Mouse (Mus musculus) brain, embryonic 14.5 days (tissue): ENCODE results near the gene Ncan. TPM values are rescaled to one million over a fixed set of nuclear protein-coding genes. Genes with fewer than 3 reads are reported as not detected.
"Not testable (repeated sequence)": the region's sequence is repeated elsewhere in the genome, so short reads cannot be mapped to it uniquely, and the experiment has no call there.

Source experiments
- DNase-seq: peaks from one replicate; pipeline ENCODE4 v3.0.0-alpha.2; 2011; ENCODE audit warnings: low read depth
- CTCF ChIP-seq: fragments of 200-500 bp; IDR thresholded peaks from 2 replicates; pipeline ENCODE4 v1.5.1; 2012; ENCODE audit warnings: inconsistent platforms, mild to moderate bottlenecking, moderate library complexity, borderline replicate concordance; ENCODE audit not compliant: insufficient read depth, insufficient read length; ENCODE audit errors: extremely low read depth
- POLR2A ChIP-seq: fragments of 200-500 bp; IDR thresholded peaks from 2 replicates; pipeline ENCODE4 v1.6.1; 2012; ENCODE audit warnings: mild to moderate bottlenecking, inconsistent platforms, borderline replicate concordance; ENCODE audit not compliant: poor library complexity, insufficient read depth, insufficient read length, severe bottlenecking; ENCODE audit errors: extremely low read depth
- polyA plus RNA-seq: library from polyadenylated mRNA; depleted of rRNA; stranded (reverse); fragments of >200 nt; gene quantifications from 2 replicates; pipeline ENCODE4 v1.2.3, GENCODE M21; 2012; rRNA removed

The Ncan gene
- polyA plus RNA-seq, 1 experiment, result 144 TPM

GRCm38 (mm10) chr8:70072441-70073069 is 48.1 kb downstream of the Ncan start, which contains the start of gene Tm6sf2:
TSS of gene Tm6sf2 (plus strand) at chr8:70072924.
- DNase-seq, result no peak

DNA sequence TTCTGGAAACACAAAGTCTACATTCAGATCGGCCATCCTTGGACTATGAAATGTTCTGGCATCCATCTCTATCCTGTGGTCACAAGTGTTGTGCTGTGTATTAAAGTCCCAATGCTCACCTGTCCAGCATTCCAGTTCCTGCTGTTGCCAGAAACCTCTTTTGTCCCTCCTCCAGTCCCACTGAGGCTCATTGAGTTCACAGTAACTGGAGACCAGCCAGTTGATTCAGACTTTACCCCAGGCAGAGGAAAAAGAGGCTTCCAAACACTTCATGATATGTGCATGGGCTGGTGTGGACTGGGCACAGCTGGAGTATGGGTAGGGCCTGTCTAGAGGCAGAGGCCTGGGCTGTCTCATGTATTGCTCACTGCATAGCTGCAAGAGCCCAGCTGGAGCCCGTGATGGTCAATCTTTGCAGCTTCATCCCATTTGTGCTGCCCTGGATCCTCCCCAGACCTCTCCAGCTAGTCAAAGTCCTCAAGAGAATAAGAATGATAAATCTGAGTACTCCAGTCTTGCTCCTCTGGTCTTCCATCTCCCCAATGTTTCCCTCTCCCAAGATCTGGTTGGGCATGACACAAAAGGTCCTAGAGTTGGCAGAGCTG is 48.7 kb downstream of the Ncan start:
- DNase-seq, result no peak
- TF ChIP-seq CTCF (no peak), POLR2A (no peak)

More at GRCm38 (mm10) chr8:70072441-70073069, 48.1 kb downstream of the Ncan start, which contains the start of gene Tm6sf2:
- TF ChIP-seq CTCF (no peak), POLR2A (no peak)

GRCm38 (mm10) chr8:70057721-70058120 is 63.0 kb downstream of the Ncan start:
- no peak for DNase-seq
- TF ChIP-seq POLR2A (no peak), CTCF (no peak)

DNA sequence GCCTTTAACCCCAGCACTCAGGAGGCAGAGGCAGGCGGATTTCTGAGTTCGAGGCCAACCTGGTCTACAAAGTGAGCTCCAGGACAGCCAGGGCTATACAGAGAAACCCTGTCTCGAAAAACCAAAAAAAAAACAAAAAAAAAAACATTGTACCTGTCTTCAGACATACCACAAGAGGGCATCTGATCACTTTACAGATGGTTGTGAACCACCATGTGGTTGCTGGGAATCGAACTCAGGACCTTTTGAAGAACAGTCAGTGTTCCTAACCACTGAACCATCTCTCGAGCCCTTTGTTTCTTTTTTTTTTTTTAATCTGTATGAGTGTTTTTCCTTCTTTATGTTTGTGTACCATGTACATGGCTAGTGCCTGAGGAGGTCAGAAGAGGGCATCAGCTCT is 70.2 kb downstream of the Ncan start:
- DNase-seq, result not testable (repeated sequence)

DNA sequence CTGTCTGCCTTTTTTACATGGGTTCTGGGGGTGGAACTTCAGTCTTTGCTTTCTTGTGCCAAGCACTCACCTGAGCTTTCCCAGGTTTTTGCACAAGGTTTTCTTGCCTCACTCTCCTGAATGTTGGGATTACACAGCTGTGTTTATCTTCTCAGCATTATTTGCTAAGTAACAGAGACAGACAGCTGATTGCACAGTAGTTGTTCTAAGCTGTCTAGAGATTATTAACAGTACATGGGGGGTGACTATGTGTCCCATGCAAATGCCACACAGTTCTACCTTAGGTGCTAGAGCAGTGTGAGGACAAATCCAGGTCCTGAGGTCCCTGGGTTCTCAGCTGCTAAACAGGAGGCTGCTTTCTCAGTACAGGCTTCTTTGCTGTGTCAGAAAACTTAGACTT is 71.0 kb downstream of the Ncan start:
- DNase-seq, result no peak
- no peak for TF ChIP-seq CTCF
- TF ChIP-seq POLR2A, result no peak

- no peak for DNase-seq
- TF ChIP-seq POLR2A (no peak), CTCF (no peak)
These were observed 76.7 kb downstream of the Ncan start for GRCm38 (mm10) chr8:70043996-70044395.

Other genes with a start within 250 kb of the Ncan start
- 5.0 and 5.6 TPM in 2 replicates for gene Cilp2, start 233.2 kb downstream of the Ncan start, polyA plus RNA-seq
- 0.37 and 0.53 TPM in 2 replicates for gene Tssk6, start 218.7 kb downstream of the Ncan start, polyA plus RNA-seq
- gene Ndufa13, start 218.3 kb downstream of the Ncan start, polyA plus RNA-seq, result 84.2 and 106 TPM in 2 replicates
- gene Yjefn3, start 218.2 kb downstream of the Ncan start, polyA plus RNA-seq, result 12.6 and 13.0 TPM in 2 replicates
- gene Gatad2a, start 124.5 kb downstream of the Ncan start, polyA plus RNA-seq, result 33.6 and 41.2 TPM in 2 replicates
- 120 and 138 TPM in 2 replicates for gene Mau2, start 78.1 kb downstream of the Ncan start, polyA plus RNA-seq
- gene Sugp1, start 78.1 kb downstream of the Ncan start, polyA plus RNA-seq, result 22.4 and 32.4 TPM in 2 replicates
- gene Tm6sf2, start 47.9 kb downstream of the Ncan start, polyA plus RNA-seq, result 8.1 and 10.4 TPM in 2 replicates
- 0.26 and 0.74 TPM in 2 replicates for gene Hapln4, start 37.4 kb downstream of the Ncan start, polyA plus RNA-seq
- 17.5 and 24.0 TPM in 2 replicates for gene Nr2c2ap, start 10.5 kb upstream of the Ncan start, polyA plus RNA-seq
- 19.1 and 20.0 TPM in 2 replicates for gene Rfxank, start 18.3 kb upstream of the Ncan start, polyA plus RNA-seq
- 93.3 and 126 TPM in 2 replicates for gene Borcs8, start 18.6 kb upstream of the Ncan start, polyA plus RNA-seq
- gene Mef2b, start 18.8 kb upstream of the Ncan start, polyA plus RNA-seq, result 0.22 and 0.33 TPM in 2 replicates
- gene Tmem161a, start 51.5 kb upstream of the Ncan start, polyA plus RNA-seq, result 95.9 and 171 TPM in 2 replicates
- 26.2 and 26.8 TPM in 2 replicates for gene Slc25a42, start 91.4 kb upstream of the Ncan start, polyA plus RNA-seq
- gene Sugp2, start 113.4 kb upstream of the Ncan start, polyA plus RNA-seq, result 149 and 191 TPM in 2 replicates
- 96.9 and 115 TPM in 2 replicates for gene Armc6, start 113.6 kb upstream of the Ncan start, polyA plus RNA-seq
- gene Homer3, start 162.0 kb upstream of the Ncan start, polyA plus RNA-seq, result 68.5 and 80.2 TPM in 2 replicates
- 61.3 and 66.2 TPM in 2 replicates for gene Ddx49, start 181.6 kb upstream of the Ncan start, polyA plus RNA-seq
- gene Cope, start 181.6 kb upstream of the Ncan start, polyA plus RNA-seq, result 263 and 350 TPM in 2 replicates
- gene Cers1, start 194.9 kb upstream of the Ncan start, polyA plus RNA-seq, result 34.1 and 45.1 TPM in 2 replicates
- gene Gdf1, start 208.9 kb upstream of the Ncan start, polyA plus RNA-seq, result 10.2 and 12.5 TPM in 2 replicates
- gene Upf1, start 232.4 kb upstream of the Ncan start, polyA plus RNA-seq, result 20.5 and 40.3 TPM in 2 replicates